Mouse (Mus musculus) ES-CJ7 (cell line): ENCODE data around the gene Tdp2.

ENCODE experiments used
- DNase-seq: peaks from one replicate; pipeline ENCODE4 v3.0.0; 2011; ENCODE audit warnings: low read depth, low spot score

Tdp2 gene

DNA sequence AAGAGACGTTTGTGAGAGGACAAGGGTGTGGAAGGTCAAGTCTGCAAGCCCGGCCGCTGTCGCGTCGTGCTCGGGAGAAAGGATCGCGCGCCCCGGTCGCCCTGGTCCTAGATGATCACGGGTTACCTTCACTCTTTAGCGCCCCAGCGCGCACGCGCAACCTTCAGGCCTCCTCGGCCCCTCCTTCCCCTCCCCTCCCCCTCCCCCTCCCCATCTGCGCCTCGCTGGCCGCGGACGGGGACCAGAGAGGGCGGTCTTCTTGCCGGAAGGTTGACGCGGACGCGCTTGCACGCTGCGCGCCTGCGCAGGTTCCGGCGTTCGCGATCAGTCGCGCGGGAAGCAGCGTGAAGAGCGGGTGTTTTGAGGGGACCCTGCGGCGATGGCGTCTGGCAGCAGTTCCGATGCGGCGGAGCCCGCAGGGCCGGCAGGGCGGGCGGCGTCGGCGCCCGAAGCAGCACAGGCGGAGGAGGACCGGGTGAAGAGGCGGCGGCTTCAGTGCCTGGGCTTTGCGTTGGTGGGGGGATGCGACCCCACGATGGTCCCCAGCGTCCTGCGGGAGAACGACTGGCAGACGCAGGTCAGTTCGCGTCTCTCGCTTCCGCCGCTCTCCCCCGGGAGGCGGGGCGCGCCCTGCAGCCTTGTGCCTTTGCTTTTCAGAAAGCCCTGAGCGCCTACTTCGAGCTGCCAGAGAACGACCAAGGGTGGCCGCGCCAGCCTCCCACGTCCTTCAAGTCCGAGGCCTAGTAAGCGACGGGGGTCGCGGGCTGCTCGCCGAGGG lies at the start of gene Tdp2, which contains the start of gene Acot13:
TSS of gene Tdp2 (plus strand) at position 327 of the 778 bp plus-strand sequence.
TSS of gene Acot13 (minus strand) at position 188 of the 778 bp plus-strand sequence.
- peak; percentile 98 for DNase-seq

DNA sequence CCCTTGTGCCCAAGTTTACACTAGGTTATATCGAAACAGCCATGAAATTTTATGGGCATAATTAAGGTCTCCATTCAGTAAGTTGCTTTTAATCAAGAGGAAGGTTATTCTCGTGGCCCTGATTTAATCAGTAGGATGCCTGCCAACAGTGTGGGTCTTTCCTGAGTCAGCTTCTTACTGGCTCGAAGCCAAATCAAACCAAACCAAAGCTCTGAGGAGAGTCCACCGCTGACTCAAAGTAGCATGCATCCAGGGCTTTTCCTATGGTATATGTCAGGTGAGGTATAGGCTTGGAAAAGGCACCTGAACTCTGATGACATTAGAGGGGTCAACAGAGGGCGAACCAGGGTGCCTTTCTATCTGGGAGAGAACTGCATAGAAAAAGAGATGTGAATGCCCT lies 49.6 kb upstream of the Tdp2 start:
- DNase-seq, result no peak

DNA sequence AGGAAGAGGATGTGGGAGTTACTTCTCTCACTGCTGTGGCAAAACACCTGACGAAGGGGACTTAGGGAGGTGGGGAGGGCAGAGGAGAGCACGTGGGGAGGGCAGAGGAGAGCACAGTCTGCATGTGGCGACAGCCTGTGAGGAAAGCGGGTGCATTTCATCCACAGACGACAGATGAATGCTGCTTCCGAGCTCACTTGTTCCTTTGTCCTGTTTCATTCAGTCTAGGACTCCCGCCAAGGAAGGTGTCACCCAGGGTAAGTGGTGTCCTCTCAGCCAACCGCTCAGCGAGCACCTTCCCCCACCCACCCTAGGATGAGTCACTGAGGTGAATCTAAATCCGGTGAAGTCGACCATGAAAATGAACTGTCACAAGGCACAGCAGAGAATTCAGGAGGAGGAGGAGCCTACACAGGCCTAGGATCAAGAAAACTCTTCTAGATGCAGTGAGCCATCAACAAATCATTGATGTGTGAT lies 45.4 kb upstream of the Tdp2 start:
- no peak for DNase-seq

- no peak for DNase-seq
Observed at GRCm38 (mm10) chr13:24787477-24787876, 44.0 kb upstream of the Tdp2 start.

- DNase-seq, result no peak
Observed at GRCm38 (mm10) chr13:24791349-24791748, 40.1 kb upstream of the Tdp2 start.

- peak; percentile 49 for DNase-seq
Observed at GRCm38 (mm10) chr13:24792411-24793045, 39.0 kb upstream of the Tdp2 start.

DNA sequence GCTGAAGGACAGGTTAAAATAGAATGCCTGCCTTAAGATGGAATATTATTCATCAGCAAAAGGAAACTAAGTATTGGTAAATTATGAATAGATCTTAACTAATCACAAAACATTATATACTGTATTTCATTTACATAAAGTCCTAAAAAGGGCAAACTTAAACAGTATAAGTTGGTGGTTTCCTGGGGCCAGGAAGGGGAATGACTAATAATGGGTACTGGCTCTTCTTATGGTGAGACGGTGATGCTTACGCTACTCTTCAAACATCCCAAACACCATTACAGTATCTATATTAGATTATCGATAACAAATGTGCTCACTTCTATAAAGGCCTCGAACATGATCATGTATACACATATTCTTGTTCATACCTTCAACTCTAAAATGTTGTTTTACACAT lies 32.8 kb upstream of the Tdp2 start:
- DNase-seq, result no peak

DNA sequence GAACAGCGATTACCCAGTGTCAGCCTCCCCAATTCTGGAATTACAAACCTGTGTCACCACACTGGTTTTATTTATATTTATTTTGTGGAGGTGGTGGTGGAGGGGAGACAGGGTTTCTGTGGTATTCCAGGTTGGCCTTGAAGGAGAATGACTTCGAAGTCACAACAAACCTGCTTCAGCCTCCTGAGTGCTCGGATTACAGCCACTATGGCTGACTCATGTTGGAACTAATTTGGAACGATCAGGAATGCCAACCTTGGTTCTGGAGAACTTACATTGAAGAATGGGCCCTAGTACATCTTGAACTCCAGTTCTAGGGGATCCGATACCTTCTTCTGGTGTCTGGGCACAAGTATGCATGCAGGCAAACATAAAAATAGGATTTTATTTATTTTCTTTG lies 32.1 kb upstream of the Tdp2 start:
- no peak for DNase-seq

GRCm38 (mm10) chr13:24799925-24800673 lies 31.4 kb upstream of the Tdp2 start:
- peak; percentile 32 for DNase-seq

- peak; percentile 98 for DNase-seq
Observed at GRCm38 (mm10) chr13:24800674-24801307, 30.7 kb upstream of the Tdp2 start.

DNA sequence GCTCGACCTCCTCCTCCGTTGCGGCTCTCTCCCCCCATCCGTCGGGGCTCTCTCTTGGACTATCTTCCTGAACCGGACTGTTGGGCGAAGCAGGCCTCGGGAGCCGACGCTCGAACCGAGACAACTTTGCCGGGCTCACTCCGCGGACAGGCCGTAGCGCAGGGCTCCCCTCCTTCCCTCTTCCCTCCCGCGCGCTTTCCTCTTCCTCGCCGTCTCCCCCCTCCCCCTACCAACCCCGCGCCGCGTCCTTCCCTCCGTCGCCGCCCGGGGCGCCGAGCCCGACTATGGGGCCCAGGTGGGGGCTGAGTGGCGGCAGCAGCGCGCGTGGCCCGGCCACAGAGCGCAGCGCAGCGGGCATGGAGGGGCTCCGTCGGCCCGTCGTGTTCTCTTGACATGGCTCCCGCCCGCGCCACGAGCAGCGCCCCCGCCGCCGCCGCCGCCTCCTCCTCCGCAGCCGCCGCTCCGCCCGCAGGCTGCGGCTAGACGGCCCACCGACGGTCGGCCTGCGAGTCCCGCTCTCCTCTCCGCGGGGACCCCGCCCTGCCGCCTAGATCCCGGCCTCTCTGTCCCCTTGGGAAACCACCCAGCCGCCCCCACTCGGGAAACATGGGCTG lies 30.1 kb upstream of the Tdp2 start, which contains the start of gene BC005537:
TSS of gene BC005537 (plus strand) at position 350 of the 614 bp plus-strand sequence.
- peak; percentile 39 for DNase-seq

DNA sequence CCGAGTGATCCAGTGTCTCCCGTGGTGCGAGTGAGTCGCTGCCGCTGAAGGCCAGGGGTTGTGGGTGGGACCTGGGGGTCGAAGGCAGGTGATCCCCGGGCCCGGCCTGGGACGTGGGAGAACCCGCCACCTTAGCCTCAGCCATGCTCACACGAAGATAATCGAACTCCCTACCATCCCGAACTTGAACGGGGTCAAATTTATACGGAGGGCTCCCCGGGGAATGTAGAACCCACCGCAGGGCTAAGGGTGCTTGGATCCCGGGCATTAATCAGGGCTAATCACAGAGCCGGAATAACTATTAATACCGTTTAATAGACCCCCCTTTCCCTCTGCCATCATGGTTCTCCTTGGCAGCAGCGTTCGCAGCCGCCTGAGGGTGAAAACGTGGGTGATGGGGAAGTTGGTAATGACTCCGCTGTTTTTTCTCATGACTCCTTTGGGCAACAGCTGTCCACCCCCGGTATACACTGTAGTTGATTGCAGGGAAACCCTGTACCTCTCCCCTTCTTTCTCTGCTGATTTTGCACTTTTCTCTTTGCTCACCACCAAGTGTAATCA lies 29.3 kb upstream of the Tdp2 start:
- DNase-seq, result no peak

- DNase-seq, result no peak
Observed at GRCm38 (mm10) chr13:24803196-24803595, 28.3 kb upstream of the Tdp2 start.

DNA sequence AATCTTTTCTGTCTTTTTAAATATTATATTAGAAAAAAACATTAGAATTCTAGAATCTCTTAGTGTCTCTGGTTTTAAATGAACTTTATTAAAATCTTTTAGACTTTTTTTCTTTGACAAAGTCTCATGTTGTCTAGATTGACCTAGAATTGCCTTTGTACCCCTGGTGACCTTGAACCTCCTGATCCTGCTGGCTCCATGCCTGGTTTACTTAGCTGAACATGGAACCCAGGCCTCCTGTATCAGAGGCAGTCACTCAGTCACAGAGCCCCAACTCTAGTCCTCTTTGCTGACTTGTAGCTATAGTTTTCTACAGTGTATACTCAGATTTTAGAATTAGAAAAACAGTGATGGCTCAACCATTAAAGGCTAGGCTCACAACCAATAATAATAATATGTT lies 25.4 kb upstream of the Tdp2 start:
- DNase-seq, result no peak

- DNase-seq, result no peak
Observed at GRCm38 (mm10) chr13:24812521-24812920, 19.0 kb upstream of the Tdp2 start.

- no peak for DNase-seq
Observed at GRCm38 (mm10) chr13:24814616-24815015, 16.9 kb upstream of the Tdp2 start.

- no peak for DNase-seq
Observed at GRCm38 (mm10) chr13:24816125-24817092, 15.1 kb upstream of the Tdp2 start.

- DNase-seq, result no peak
Observed at GRCm38 (mm10) chr13:24819931-24820330, 11.5 kb upstream of the Tdp2 start.

DNA sequence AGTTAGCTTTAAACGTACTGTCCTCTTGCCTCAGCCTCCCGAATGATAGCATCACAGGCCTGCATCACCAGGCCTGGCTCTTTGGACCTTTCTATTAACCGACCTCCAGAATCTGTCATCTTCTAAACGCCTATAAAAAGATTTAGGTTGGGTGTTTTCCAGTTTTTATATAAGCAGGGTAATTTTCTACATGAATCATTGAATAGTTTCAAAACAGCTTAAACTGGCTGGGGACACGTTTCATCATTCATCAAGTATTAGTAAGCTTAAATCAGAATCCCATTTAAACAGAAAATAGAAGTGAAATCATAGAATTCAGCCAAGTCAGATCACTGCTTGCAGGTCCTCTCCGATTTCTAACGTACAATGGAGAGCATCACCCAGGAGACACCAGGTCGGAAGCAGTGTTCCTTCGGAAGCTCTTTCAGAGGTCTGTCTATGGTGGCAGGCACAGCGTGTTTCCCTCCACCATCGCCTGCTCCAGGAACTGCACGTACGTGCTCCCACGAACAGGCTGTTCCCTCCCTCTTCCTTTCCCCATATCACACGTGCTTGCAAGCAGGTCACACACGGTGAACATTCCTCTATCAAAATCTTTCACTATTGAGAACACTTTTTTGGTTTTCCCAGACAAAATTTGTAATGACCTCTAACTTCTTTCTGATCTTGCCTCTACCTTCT lies 8.7 kb upstream of the Tdp2 start:
- DNase-seq, result no peak
